Mouse (Mus musculus) Patski (cell line): ENCODE data around the gene Sytl1. TPM values are rescaled to one million over a fixed set of nuclear protein-coding genes. Genes with fewer than 3 reads are reported as not detected.

Experiments used
- ATAC-seq: fragments of 100-300 bp; one replicate; pipeline ENCODE4 v1.8.0; 2021
- CTCF ChIA-PET: fragments of 350-600 bp; sonication (Branson Sonifier 250); formaldehyde crosslinking; loops from one replicate; lab custom pipeline; 2022; ENCODE audit warnings: inconsistent platforms; lab: Charles Lee
- POLR2A ChIA-PET: fragments of 350-600 bp; sonication (Branson Sonifier 250); formaldehyde crosslinking; loops from one replicate; lab custom pipeline; 2022; ENCODE audit warnings: antibody characterized with exemption, inconsistent platforms; lab: Charles Lee
- DNase-seq: peaks from one replicate; pipeline ENCODE4 v3.0.0-alpha.2; 2011; ENCODE audit warnings: low read depth, low spot score
- H3K27me3 ChIP-seq: fragments of 371-371 bp; one replicate; pipeline ENCODE4 v1.5.1; 2021
- CTCF ChIP-seq: fragments of 100-300 bp; IDR thresholded peaks from one replicate; pipeline ENCODE4 v1.5.1; 2021
- in situ Hi-C: fragments of 300-500 bp; cut with MboI; formaldehyde crosslinking; loops from 3 replicates; pipeline ENCODE4 v1.11.1; 2018; ENCODE audit warnings: low pct_unique_long_range_greater_than_20kb, mixed read lengths
- polyA plus RNA-seq: library from polyadenylated mRNA; unstranded; gene quantifications from one replicate; pipeline ENCODE4 v1.2.3, GENCODE M21; 2021

Gene Sytl1
- polyA plus RNA-seq, 1 experiment from 2014 or later: 0.15 TPM

DNA sequence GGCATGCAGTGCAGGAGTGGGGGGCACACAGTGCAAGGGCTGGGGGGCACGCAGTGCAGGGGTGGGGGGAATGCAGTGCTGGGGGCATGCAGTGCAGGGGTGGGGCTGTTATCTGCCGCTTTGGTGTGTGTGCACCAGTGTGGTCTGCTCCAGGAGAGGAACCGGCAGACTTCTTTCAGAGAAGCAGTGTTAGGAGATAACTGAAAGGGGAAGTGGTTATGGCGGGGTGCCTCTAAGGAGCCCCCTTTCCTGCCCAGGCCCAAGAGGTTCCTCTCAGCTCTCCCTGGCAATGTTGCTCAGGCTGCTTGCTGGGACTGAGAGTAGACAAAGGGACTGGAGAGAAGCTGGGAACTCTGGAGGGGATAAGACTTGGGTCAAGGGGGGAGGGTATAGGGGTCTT lies 25.0 kb downstream of the Sytl1 start:
- ChIA-PET CTCF (no interaction called here), POLR2A (no interaction called here)
- H3K27me3 ChIP-seq: no peaks in the 10 kb centered on the region
- DNase-seq (no peak), ATAC-seq (no peak)
- no peak for TF ChIP-seq CTCF
- in situ Hi-C loops: no loop called here

DNA sequence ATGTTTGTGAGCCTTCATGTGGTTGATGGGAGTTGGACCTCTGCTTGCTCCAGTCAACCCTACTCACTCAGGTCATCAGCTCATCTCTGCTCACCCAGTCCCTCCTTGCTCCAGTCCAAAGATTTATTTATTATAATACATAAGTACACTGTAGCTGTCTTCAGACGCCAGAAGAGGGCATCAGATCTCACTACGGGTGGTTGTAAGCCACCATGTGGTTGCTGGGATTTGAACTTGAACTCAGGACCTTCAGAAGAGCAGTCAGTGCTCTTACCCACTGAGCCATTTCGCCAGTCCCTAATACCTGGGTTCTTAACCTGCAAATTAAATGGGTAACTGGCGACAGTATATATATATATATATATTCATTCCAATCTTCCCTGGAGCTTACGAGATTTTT lies 27.5 kb downstream of the Sytl1 start:
- CTCF ChIA-PET: no interaction called here
- DNase-seq (no peak), ATAC-seq (no peak)
- no peak for TF ChIP-seq CTCF
- no peaks in the 10 kb centered on the region for H3K27me3 ChIP-seq
- in situ Hi-C loops: no loop called here
- POLR2A ChIA-PET: no interaction called here

- in situ Hi-C loops: loop anchor here (5.0 kb wide), 1 partner anchor 68 kb away; no protein-coding TSS in a partner anchor
- ChIA-PET POLR2A (no interaction called here), CTCF (no interaction called here)
- ATAC-seq: no peak
- no peaks in the 10 kb centered on the region for H3K27me3 ChIP-seq
- TF ChIP-seq CTCF: no peak
- no peak for DNase-seq
Measured at GRCm38 (mm10) chr4:133234771-133235170, 28.1 kb downstream of the Sytl1 start.

GRCm38 (mm10) chr4:133233285-133233976 lies 29.5 kb downstream of the Sytl1 start:
- CTCF ChIA-PET: interaction anchor here (0.7 to 1.3 kb wide), 2 partner anchors 18 to 43 kb away, joined by 4 to 6 read pairs; no protein-coding TSS in a partner anchor
- H3K27me3 ChIP-seq: no peaks in the 10 kb centered on the region
- in situ Hi-C loops: loop anchor here (5.0 kb wide), 1 partner anchor 69 kb away; no protein-coding TSS in a partner anchor
- ATAC-seq (peak; percentile 35), DNase-seq (no peak)
- POLR2A ChIA-PET: no interaction called here
- no peak for TF ChIP-seq CTCF

DNA sequence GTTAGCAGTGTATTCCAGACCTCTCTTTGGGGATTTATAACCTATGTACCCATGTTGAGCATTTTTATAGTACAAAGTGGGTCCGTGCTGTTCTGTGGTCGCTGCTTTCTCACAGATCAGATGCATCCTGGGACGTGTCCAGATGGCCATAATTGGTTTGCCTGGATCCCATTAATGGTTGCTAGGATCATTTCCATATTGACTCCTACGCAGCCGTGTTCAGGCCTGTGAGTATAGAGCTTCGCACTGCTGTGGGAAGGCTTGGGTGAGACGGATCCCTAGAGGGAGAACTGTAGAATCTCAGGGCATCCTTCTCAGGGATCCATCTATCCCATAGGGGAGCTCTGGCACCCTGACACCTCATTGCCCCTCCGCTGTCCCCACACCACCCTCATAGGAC lies 33.3 kb downstream of the Sytl1 start:
- no peak for TF ChIP-seq CTCF
- ChIA-PET CTCF (no interaction called here), POLR2A (no interaction called here)
- H3K27me3 ChIP-seq: no peaks in the 10 kb centered on the region
- no peak for ATAC-seq
- DNase-seq: no peak
- in situ Hi-C loops: no loop called here

- ATAC-seq: no peak
- ChIA-PET POLR2A (interaction anchor here (0.7 kb wide), 1 partner anchor 214 kb away, joined by 5 read pairs; no protein-coding TSS in a partner anchor), CTCF (no interaction called here)
- no peaks in the 10 kb centered on the region for H3K27me3 ChIP-seq
- no peak for TF ChIP-seq CTCF
- in situ Hi-C loops: no loop called here
- DNase-seq: no peak
Measured at GRCm38 (mm10) chr4:133227636-133228035, 35.3 kb downstream of the Sytl1 start.

GRCm38 (mm10) chr4:133226073-133226472 lies 36.8 kb downstream of the Sytl1 start:
- no peak for ATAC-seq
- in situ Hi-C loops: no loop called here
- no peaks in the 10 kb centered on the region for H3K27me3 ChIP-seq
- TF ChIP-seq CTCF: no peak
- ChIA-PET POLR2A (no interaction called here), CTCF (no interaction called here)
- DNase-seq: no peak

- ATAC-seq (no peak), DNase-seq (no peak)
- CTCF ChIA-PET: no interaction called here
- POLR2A ChIA-PET: no interaction called here
- no peaks in the 10 kb centered on the region for H3K27me3 ChIP-seq
- TF ChIP-seq CTCF: no peak
- in situ Hi-C loops: no loop called here
Measured at GRCm38 (mm10) chr4:133223875-133224274, 39.0 kb downstream of the Sytl1 start.

DNA sequence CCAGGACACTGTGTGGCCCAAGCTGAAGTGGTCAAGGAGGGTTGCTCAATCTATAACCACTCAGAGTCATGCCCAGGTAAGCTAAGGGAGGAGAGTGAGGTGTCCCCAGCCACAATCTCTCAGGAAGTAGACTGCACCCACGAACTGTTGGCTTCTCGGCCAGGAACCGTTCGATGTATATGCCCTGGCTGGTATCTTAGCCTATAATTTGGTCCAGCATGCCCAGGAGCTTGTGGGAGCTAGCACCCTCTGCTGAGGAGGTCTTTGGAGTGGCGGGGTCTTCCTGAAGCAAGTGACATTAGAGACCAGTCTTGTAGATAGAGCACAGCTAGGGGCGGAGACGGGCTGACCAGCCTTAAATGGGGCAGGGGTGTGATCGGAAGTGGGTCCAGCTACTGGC lies 41.2 kb downstream of the Sytl1 start:
- ATAC-seq (no peak), DNase-seq (no peak)
- no peaks in the 10 kb centered on the region for H3K27me3 ChIP-seq
- ChIA-PET CTCF (interaction anchor here (2.0 kb wide), 1 partner anchor 76 kb away, joined by 8 read pairs; no protein-coding TSS in a partner anchor), POLR2A (interaction anchor here (0.5 kb wide), 2 partner anchors 147 to 1405 kb away, joined by 3 to 4 read pairs; no protein-coding TSS in a partner anchor)
- TF ChIP-seq CTCF: no peak
- in situ Hi-C loops: no loop called here

DNA sequence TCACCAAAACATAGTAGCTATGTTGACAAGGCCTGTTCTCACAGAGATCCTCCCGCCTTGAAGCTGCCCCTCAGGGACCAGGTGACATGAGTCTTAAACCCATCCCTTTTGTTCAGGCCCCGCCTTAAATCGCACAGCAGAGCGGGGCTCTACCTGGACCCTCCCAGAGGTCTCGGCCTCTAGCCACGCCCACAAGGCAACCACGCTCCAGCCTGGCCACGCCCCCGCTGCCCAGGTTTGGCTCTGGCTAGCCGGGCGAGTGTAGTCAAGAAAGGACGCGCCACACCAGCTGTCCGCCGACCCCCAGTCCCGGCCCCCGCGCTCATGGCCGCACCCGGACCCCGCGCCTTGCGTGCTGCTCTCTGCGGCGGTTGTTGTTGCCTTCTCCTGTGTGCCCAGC lies 42.3 kb downstream of the Sytl1 start:
- no peaks in the 10 kb centered on the region for H3K27me3 ChIP-seq
- ATAC-seq (no peak), DNase-seq (no peak)
- ChIA-PET POLR2A (no interaction called here), CTCF (interaction anchor here (1.2 to 2.0 kb wide), 2 partner anchors 77 kb away, joined by 3 to 8 read pairs; no protein-coding TSS in a partner anchor)
- TF ChIP-seq CTCF: no peak
- in situ Hi-C loops: no loop called here

DNA sequence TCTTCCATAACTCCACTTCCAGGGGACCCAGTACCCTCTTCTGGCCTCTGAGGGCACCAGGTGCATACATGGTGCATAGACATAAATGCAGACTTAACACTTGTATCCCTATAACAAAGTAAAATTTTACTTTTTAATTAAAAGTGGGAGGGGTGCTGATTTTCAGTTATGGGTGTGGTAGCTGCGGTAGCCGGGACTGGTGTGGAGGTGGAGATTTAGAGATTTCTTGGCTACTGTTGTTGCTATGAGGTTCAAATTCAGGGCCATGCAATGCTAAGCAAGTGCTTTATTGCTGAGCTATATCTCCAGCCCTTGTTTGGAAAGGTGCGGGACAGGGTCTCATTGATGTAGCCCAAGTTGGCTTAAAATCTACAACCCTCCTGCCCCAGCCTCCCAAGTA lies 44.2 kb downstream of the Sytl1 start:
- TF ChIP-seq CTCF: no peak
- POLR2A ChIA-PET: no interaction called here
- no peak for ATAC-seq

More for the DNA sequence above, 44.2 kb downstream of the Sytl1 start:
- DNase-seq: no peak
- no peaks in the 10 kb centered on the region for H3K27me3 ChIP-seq
- CTCF ChIA-PET: no interaction called here
- in situ Hi-C loops: loop anchor here (10.0 kb wide), 1 partner anchor 274 kb away; no protein-coding TSS in a partner anchor
